Mouse (Mus musculus) gastrocnemius, adult 8-10 months (tissue): ENCODE measurements around the gene Sept5. TPM values are rescaled to one million over a fixed set of nuclear protein-coding genes. Genes with fewer than 3 reads are reported as not detected.

Experiments
- DNase-seq, 2 experiments: peaks; one replicate each; pipeline ENCODE4 v3.0.0; 2022; ENCODE audit warnings: low spot score in 2 of 2
- total RNA-seq, 4 experiments: library from RNA; stranded (reverse); gene quantifications; 2 replicates each; pipeline ENCODE4 v1.2.4; 2022

Sept5 gene
- total RNA-seq: 1 to 10 TPM; 1.7 to 2.7 (median 2.3) TPM

- DNase-seq: peak in 1 of 2 experiments; percentile 62
Measured at GRCm38 (mm10) chr16:18629390-18630231, at the start of gene Sept5. TSS of gene Sept5 (minus strand) at chr16:18629954.

GRCm38 (mm10) chr16:18679112-18679511, 49.4 kb upstream of the Sept5 start:
- DNase-seq: no peak

GRCm38 (mm10) chr16:18677746-18678679, 48.3 kb upstream of the Sept5 start:
- DNase-seq: peak; percentile 63 to 65

GRCm38 (mm10) chr16:18673005-18673404, 43.3 kb upstream of the Sept5 start:
- DNase-seq: no peak

- DNase-seq: no peak
Measured at GRCm38 (mm10) chr16:18672027-18672426, 42.3 kb upstream of the Sept5 start.

GRCm38 (mm10) chr16:18669914-18670313, 40.2 kb upstream of the Sept5 start:
- no peak for DNase-seq

GRCm38 (mm10) chr16:18658597-18658996, 28.8 kb upstream of the Sept5 start:
- no peak for DNase-seq

GRCm38 (mm10) chr16:18655372-18656098, 25.8 kb upstream of the Sept5 start:
- DNase-seq: no peak

GRCm38 (mm10) chr16:18653290-18654160, 23.8 kb upstream of the Sept5 start:
- no peak for DNase-seq

- no peak for DNase-seq
Measured at GRCm38 (mm10) chr16:18649126-18649525, 19.4 kb upstream of the Sept5 start.

GRCm38 (mm10) chr16:18645329-18645728, 15.6 kb upstream of the Sept5 start:
- DNase-seq: no peak

- DNase-seq: no peak
Measured at GRCm38 (mm10) chr16:18644485-18644884, 14.7 kb upstream of the Sept5 start.

- no peak for DNase-seq
Measured at GRCm38 (mm10) chr16:18643406-18643998, 13.7 kb upstream of the Sept5 start.

- no peak for DNase-seq
Measured at GRCm38 (mm10) chr16:18642897-18643296, 13.1 kb upstream of the Sept5 start.

- no peak for DNase-seq
Measured at GRCm38 (mm10) chr16:18642291-18642690, 12.5 kb upstream of the Sept5 start.

- DNase-seq: no peak
Measured at GRCm38 (mm10) chr16:18639382-18639929, 9.7 kb upstream of the Sept5 start.

GRCm38 (mm10) chr16:18638396-18638795, 8.6 kb upstream of the Sept5 start:
- DNase-seq: no peak

GRCm38 (mm10) chr16:18636804-18637203, 7.0 kb upstream of the Sept5 start:
- DNase-seq: no peak

- no peak for DNase-seq
Measured at GRCm38 (mm10) chr16:18636401-18636800, 6.6 kb upstream of the Sept5 start.

- DNase-seq: no peak
Measured at GRCm38 (mm10) chr16:18633333-18633732, 3.6 kb upstream of the Sept5 start.
